Mouse (Mus musculus): ENCODE data around the gene Urod. TPM values are rescaled to one million over a fixed set of nuclear protein-coding genes. Genes with fewer than 3 reads are reported as not detected.

The Urod gene
- polyA plus RNA-seq, 1 experiment from 2014 or later, result 88.9 TPM

DNA sequence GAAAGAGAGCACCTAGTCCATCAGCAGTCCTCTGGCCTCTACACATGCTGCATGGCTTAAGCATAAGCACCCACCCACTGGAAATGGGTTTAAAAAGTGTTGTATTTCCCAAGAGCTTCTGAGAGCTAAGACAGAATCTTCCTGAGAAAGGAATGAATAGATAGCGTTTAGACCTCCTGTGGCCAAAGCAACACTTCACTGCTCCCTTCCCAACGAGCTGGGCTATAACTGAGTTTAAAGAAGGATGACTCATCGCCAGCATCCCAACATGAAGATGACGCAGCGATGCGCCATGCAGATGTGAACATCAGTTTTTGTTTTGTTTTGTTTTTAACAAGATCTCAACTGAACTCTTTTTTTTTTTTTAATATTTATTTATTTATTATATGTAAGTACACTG lies 19.4 kb upstream of the Urod start:
- no peak overlapping the region for H3K4me3 ChIP-seq
- WGBS, result 75% methylated on average over 6 of the region's 6 CpGs
- no peak overlapping the region for H3K9ac ChIP-seq
- no peaks in the 10 kb centered on the region for H3K27me3 ChIP-seq (replicated peaks)
- no peak overlapping the region for H3K4me2 ChIP-seq
- H3K36me3 ChIP-seq, result no peaks in the 10 kb centered on the region
- no peaks in the 10 kb centered on the region for H3K4me1 ChIP-seq
- no peak overlapping the region for H3K27ac ChIP-seq (replicated peaks)
- no peaks in the 10 kb centered on the region for H3K9me3 ChIP-seq
- ATAC-seq (ENCODE audit: extremely low read depth, insufficient number of reproducible peaks, low FRiP score, low TSS enrichment), result no peak

DNA sequence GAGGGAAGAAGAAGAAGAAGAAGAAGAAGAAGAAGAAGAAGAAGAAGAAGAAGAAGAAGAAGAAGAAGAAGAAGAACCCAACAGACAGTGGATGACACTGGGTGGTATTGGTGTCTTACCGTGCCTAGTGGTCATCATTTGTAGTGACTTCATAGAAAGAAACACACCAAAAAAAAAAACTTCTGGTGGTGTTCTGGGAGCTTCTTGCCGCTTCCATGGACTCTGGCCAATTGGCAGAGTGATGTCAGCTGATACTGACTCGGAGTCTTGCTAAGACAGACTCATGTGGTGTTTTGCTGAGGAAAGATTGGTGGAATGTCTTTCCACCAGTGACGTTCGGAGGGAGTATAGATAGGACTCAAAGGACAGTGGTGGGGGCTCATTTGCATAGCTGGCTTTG lies 16.0 kb upstream of the Urod start:
- no peak for ATAC-seq (ENCODE audit: extremely low read depth, insufficient number of reproducible peaks, low FRiP score, low TSS enrichment)
- 77% methylated on average over 5 of the region's 5 CpGs for WGBS
- H3K27ac ChIP-seq (replicated peaks), result no peak overlapping the region

DNA sequence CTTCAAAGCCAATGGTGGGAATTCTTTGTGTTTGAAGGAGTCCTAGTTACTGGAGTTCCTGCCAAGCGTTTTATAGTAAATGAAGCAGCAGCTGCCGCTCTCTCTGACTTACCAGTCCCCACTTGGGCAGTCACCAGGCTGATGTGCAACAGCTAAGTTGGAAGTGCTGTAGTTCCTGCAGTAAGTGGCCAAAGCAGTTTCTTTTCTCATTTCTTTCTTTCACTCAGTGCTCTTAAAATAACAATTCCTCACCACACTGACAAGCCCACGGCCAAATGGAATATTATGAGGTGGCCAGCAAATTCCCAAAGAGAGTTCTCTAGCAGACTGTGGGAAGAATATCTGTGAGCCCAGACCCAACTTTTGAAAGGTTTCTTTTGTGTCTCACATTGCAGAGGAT lies 12.8 kb upstream of the Urod start:
- no peak for ATAC-seq (ENCODE audit: extremely low read depth, insufficient number of reproducible peaks, low FRiP score, low TSS enrichment)
- Histone ChIP-seq H3K4me1 (no peaks in the 10 kb centered on the region), H3K27ac (replicated peaks) (no peak overlapping the region), H3K9me3 (no peaks in the 10 kb centered on the region), H3K4me2 (no peak overlapping the region), H3K4me3 (no peak overlapping the region), H3K27me3 (replicated peaks) (no peaks in the 10 kb centered on the region), H3K36me3 (peaks cover 23% of the 10 kb centered on the region), H3K9ac (no peak overlapping the region)
- 61% methylated on average over 3 of the region's 3 CpGs for WGBS

More for the DNA sequence above, 16.0 kb upstream of the Urod start:
- H3K4me3 ChIP-seq, result no peak overlapping the region
- H3K36me3 ChIP-seq, result no peaks in the 10 kb centered on the region
- H3K4me2 ChIP-seq, result no peak overlapping the region
- H3K27me3 ChIP-seq (replicated peaks), result no peaks in the 10 kb centered on the region
- H3K9ac ChIP-seq, result no peak overlapping the region
- no peaks in the 10 kb centered on the region for H3K4me1 ChIP-seq
- H3K9me3 ChIP-seq, result no peaks in the 10 kb centered on the region

DNA sequence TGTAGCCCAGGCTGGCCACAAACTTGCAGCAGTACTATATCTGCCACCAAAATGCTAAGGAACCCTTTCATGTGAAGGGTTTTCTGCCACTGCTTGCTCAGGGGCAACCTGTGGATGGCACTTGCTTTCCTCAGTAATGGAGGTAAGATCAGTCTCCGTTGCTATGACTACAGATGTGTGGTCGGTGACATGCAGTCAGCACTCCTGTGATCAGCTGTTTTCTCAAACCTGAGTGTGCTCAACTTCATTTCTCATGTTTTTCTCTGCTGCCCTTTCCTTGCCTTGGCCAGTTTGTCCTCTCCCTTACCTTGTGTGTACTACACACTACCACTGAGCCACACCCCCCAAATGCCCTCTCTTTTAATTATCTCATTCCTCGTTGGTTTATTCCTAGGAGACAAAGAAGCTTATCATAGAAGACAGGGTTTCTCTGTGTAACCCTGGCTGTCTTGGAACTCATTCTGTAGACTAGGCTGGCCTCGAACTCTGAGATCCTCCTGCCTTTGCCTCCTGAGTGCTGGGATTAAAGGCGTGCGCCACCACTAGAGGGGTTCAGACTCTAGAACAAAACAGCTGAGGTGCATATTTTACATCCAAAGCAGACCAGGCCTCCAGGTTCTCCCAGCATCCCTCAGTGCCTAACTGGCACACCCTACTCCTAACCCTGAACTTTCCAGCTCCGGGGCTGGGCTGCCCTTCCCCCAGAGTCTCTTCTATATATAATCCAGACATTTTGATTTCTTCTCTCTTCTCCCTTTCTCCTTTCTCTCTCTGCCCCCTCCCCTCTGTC lies 11.6 kb upstream of the Urod start:
- no peak for ATAC-seq (ENCODE audit: extremely low read depth, insufficient number of reproducible peaks, low FRiP score, low TSS enrichment)
- Histone ChIP-seq H3K27ac (replicated peaks) (no peak overlapping the region), H3K36me3 (peaks cover 34% of the 10 kb centered on the region), H3K4me2 (no peak overlapping the region), H3K9me3 (no peaks in the 10 kb centered on the region), H3K27me3 (replicated peaks) (no peaks in the 10 kb centered on the region), H3K4me3 (no peak overlapping the region), H3K9ac (no peak overlapping the region), H3K4me1 (no peaks in the 10 kb centered on the region)
- 70% methylated on average over 7 of the region's 7 CpGs for WGBS

DNA sequence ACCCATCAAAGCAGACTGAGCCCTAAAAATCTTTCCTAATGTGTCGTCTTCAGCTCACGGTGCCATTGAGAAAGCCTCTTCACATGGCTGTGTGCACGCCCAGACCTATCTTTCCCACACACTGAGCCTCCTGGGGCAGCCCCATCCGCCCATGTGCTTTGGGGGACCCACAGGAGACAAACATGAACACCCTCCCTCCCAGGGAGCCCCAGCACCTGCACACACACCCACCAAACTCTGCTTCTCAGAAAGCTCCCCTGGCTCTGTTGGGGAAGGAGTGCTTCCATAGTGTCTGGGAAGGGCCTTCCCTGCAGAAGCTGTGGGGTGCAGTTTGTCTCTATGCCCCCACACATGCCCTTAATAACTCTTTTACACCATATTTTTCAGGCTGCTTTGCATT lies 10.4 kb upstream of the Urod start:
- no peak overlapping the region for H3K4me2 ChIP-seq
- peaks cover 45% of the 10 kb centered on the region for H3K36me3 ChIP-seq
- no peaks in the 10 kb centered on the region for H3K27me3 ChIP-seq (replicated peaks)
- ATAC-seq (ENCODE audit: extremely low read depth, insufficient number of reproducible peaks, low FRiP score, low TSS enrichment), result no peak
- WGBS, result 82% methylated on average over 4 of the region's 4 CpGs
- H3K9ac ChIP-seq, result no peak overlapping the region
- H3K4me3 ChIP-seq, result no peak overlapping the region
- H3K4me1 ChIP-seq, result no peaks in the 10 kb centered on the region
- no peak overlapping the region for H3K27ac ChIP-seq (replicated peaks)
- H3K9me3 ChIP-seq, result no peaks in the 10 kb centered on the region

DNA sequence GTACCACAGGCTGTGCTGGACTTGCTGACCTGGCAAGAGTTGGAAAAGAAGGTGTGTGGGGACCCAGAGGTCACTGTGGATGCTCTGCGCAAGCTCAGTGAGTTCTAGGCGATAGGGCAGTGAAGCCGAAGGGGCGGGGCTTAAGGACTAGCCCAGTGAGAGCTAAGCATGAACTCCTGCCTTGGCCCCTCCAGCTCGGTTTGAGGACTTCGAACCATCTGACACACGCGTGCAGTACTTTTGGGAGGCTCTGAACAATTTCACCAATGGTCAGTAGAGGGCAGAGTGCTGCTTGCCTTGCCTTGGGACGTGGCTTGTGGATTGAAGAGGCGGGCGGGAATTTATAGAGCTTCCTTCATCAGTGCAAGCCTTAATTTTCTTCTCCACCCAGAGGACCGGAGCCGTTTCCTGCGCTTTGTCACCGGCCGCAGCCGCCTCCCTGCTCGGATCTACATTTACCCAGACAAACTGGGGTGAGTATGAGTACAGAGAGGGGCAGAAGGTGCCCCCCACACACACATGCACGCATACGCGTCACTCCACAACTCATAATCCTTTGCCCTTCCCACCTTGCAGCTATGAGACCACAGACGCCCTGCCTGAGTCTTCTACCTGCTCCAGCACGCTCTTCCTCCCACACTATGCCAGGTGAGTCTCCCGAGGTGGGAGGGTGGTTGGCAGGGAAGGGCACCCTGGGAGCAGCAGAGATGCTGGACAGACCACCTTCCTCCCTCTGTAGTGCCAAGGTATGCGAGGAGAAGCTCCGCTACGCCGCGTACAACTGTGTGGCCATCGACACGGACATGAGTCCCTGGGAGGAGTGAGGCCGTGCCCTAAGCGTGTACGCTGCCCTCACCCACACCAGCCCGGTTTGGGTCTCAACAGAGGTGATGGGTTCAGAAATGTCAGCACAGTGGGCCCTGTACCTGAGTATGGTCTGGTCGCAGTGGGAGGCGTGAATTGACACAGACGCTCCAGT lies 8.6 kb upstream of the Urod start:
- no peaks in the 10 kb centered on the region for H3K4me1 ChIP-seq
- no peak overlapping the region for H3K4me3 ChIP-seq
- WGBS, result 54% methylated on average over 38 of the region's 38 CpGs
- peaks cover 62% of the 10 kb centered on the region for H3K36me3 ChIP-seq
- H3K9me3 ChIP-seq, result no peaks in the 10 kb centered on the region
- no peak overlapping the region for H3K27ac ChIP-seq (replicated peaks)
- ATAC-seq (ENCODE audit: extremely low read depth, insufficient number of reproducible peaks, low FRiP score, low TSS enrichment), result no peak; the same call in 1 of the 2 replicates
- H3K4me2 ChIP-seq, result no peak overlapping the region
- no peaks in the 10 kb centered on the region for H3K27me3 ChIP-seq (replicated peaks)
- H3K9ac ChIP-seq, result peak overlapping the region; percentile 40; the same call in 1 of the 2 replicates

DNA sequence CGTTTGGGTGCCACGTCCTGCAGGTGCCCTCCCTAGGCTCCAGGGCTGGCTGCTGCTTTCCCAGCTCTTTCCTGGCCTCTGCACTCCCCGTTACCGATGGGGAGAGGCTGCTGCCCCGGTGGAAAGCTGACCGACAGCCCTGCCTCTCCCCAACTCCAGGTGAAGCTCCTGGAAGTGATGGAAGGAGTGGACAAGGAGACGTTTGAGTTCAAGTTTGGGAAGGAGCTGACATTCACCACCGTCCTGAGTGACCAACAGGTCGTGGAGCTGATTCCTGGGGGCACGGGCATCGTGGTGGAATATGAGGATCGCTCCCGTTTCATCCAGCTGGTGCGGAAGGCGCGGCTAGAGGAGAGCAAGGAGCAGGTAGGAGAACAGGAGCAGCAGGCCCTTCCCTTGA lies 7.7 kb upstream of the Urod start:
- H3K4me2 ChIP-seq, result no peak overlapping the region

DNA sequence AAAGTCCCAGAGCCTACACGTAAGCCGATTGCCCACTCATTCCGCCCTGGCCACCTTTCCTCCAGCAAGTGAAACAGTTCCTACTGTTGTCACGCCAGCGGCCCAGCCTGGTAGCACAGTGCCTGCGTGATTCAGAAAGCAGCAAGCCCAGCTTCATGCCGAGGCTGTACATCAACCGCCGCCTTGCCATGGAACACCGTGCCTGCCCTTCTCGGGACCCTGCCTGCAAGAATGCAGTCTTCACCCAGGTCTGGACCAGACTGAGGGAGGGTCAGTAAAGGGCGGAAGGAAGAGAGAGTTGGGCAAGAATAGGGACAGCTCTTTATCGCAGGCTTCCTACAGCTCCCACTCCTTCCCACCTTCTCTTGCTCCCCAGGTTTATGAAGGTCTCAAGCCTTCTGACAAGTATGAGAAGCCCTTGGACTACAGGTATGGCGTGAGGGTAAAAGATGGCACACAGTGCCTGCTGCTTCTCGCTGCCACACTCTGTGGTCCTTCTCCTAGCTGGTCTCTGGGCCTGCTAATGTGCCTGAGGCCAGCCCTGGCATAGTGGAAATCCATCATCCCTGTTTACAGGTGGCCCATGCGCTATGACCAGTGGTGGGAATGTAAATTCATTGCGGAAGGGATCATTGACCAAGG lies 5.4 kb upstream of the Urod start:
- no peak overlapping the region for H3K4me3 ChIP-seq
- ATAC-seq (ENCODE audit: extremely low read depth, insufficient number of reproducible peaks, low FRiP score, low TSS enrichment), result no peak
- H3K36me3 ChIP-seq, result peaks cover 61% of the 10 kb centered on the region
- H3K4me2 ChIP-seq, result no peak overlapping the region
- H3K9ac ChIP-seq, result no peak overlapping the region
- H3K27me3 ChIP-seq (replicated peaks), result peaks cover 8% of the 10 kb centered on the region; the same call in 1 of the 2 replicates
- peaks cover 14% of the 10 kb centered on the region for H3K4me1 ChIP-seq
- H3K9me3 ChIP-seq, result no peaks in the 10 kb centered on the region
- no peak overlapping the region for H3K27ac ChIP-seq (replicated peaks)
- 89% methylated on average over 17 of the region's 17 CpGs for WGBS

More for the DNA sequence above, 7.7 kb upstream of the Urod start:
- no peak overlapping the region for H3K9ac ChIP-seq
- WGBS, result 85% methylated on average over 16 of the region's 16 CpGs
- peaks cover 62% of the 10 kb centered on the region for H3K36me3 ChIP-seq
- no peak for ATAC-seq (ENCODE audit: extremely low read depth, insufficient number of reproducible peaks, low FRiP score, low TSS enrichment)
- H3K27me3 ChIP-seq (replicated peaks), result no peaks in the 10 kb centered on the region
- H3K27ac ChIP-seq (replicated peaks), result no peak overlapping the region
- no peaks in the 10 kb centered on the region for H3K9me3 ChIP-seq
- no peak overlapping the region for H3K4me3 ChIP-seq
- no peaks in the 10 kb centered on the region for H3K4me1 ChIP-seq

DNA sequence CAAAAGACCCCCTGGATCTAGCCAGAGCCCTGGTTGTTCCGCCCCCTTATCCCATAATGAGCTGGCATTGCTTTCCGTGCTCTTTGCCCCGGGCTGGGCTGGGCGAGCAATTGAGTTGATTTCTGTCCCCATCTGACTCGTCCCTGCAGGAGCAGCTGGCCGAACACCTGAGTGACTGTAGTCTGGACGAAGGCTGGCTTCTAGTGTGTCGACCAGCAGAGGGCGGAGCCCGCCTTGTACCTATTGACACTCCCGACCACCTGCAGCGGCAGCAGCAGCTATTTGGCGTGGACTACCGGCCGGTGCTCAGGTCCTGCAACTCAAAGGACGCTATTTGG lies 1.6 kb upstream of the Urod start:
- peaks cover 30% of the 10 kb centered on the region for H3K4me1 ChIP-seq
- H3K27ac ChIP-seq (replicated peaks), result peak overlapping the region; percentile 75
- ATAC-seq (ENCODE audit: extremely low read depth, insufficient number of reproducible peaks, low FRiP score, low TSS enrichment), result no peak
- H3K9me3 ChIP-seq, result no peaks in the 10 kb centered on the region
- peak overlapping the region; percentile 93 for H3K9ac ChIP-seq
- WGBS, result under 1% methylated on average over 16 of the region's 16 CpGs
- peak overlapping the region; percentile 90 for H3K4me3 ChIP-seq
- H3K27me3 ChIP-seq (replicated peaks), result peaks cover 8% of the 10 kb centered on the region; the same call in 1 of the 2 replicates
- H3K36me3 ChIP-seq, result peaks cover 40% of the 10 kb centered on the region
- H3K4me2 ChIP-seq, result peak overlapping the region; percentile 94

DNA sequence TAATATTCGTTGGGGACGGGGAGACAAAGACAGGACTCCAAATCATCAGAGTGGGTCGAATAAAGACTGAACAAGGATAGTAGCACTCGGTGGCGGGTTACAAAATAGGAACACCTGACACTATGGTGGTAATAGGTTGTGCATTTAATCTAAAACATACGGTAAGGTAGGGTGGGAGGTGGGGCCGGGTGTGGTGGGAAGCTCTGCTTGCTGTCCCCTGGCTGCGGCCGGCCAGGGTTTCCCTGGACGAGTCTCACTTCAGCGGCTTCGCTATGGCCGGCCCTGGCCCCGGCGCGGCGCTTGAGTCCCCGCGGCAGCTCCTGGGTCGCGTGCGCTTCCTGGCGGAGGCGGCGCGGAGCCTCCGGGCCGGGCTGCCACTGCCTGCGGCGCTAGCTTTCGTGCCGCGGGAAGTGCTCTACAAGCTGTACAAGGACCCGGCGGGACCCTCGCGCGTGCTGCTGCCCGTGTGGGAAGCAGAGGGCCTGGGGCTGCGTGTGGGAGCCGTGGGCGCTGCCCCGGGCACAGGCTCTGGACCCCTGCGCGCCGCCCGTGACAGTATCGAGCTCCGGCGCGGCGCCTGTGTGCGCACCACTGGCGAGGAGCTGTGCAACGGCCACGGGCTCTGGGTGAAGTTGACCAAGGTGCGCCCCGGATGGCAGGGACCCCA lies 1.1 kb upstream of the Urod start, which contains the start of gene Hectd3:
Gene Hectd3, plus strand, starts transcription at position 187 of the 667 bp plus-strand sequence.
- Histone ChIP-seq H3K4me1 (peaks cover 30% of the 10 kb centered on the region), H3K36me3 (peaks cover 40% of the 10 kb centered on the region), H3K9me3 (no peaks in the 10 kb centered on the region), H3K9ac (peak within 1 kb of the TSS; percentile 93), H3K27ac (replicated peaks) (peak within 1 kb of the TSS; percentile 75), H3K27me3 (replicated peaks) (peaks cover 8% of the 10 kb centered on the region; the same call in 1 of the 2 replicates), H3K4me3 (peak within 1 kb of the TSS; percentile 90), H3K4me2 (peak within 1 kb of the TSS; percentile 94)
- peak; percentile 52 for ATAC-seq (ENCODE audit: extremely low read depth, insufficient number of reproducible peaks, low FRiP score, low TSS enrichment)
- WGBS, result 1% methylated on average over 58 of the region's 58 CpGs

Measured in heart, embryonic 13.5 days (tissue).